Mouse (Mus musculus) myocyte (in vitro differentiated cells): ENCODE results near the gene Nfkbil1. TPM values are rescaled to one million over a fixed set of nuclear protein-coding genes. Genes with fewer than 3 reads are reported as not detected.
A peak's percentile ranks its signal among the peaks of the same experiment; 100 is the strongest.

Experiments
- H3K27me3 ChIP-seq: one replicate; pipeline ENCODE4 v1.6.1; 2011; ENCODE audit not compliant: control insufficient read depth, insufficient read depth, insufficient read length
- H3K36me3 ChIP-seq: one replicate; pipeline ENCODE4 v1.6.1; 2011; ENCODE audit not compliant: control insufficient read depth, insufficient read depth
- H3K4me2 ChIP-seq: one replicate; pipeline ENCODE4 v1.6.1; 2011; ENCODE audit warnings: low read depth, control low read depth
- H3K4me3 ChIP-seq: one replicate; pipeline ENCODE4 v1.5.1; 2011; ENCODE audit warnings: mild to moderate bottlenecking, control low read depth, moderate library complexity
- H3K79me2 ChIP-seq: one replicate; pipeline ENCODE4 v1.6.1; 2011; ENCODE audit not compliant: control insufficient read depth, insufficient read depth
- H3ac ChIP-seq: one replicate; pipeline ENCODE4 v1.6.1; 2011; ENCODE audit not compliant: control insufficient read depth, insufficient read length
- CEBPB ChIP-seq: IDR thresholded peaks from 2 replicates; pipeline ENCODE4 v1.6.1; 2011; ENCODE audit warnings: mild to moderate bottlenecking, moderate library complexity; ENCODE audit not compliant: poor library complexity, insufficient read depth, severe bottlenecking
- E2F4 ChIP-seq: IDR thresholded peaks from one replicate; pipeline ENCODE4 v1.6.1; 2011; ENCODE audit warnings: mild to moderate bottlenecking, control low read depth, moderate library complexity; ENCODE audit not compliant: insufficient read depth
- MAX ChIP-seq: IDR thresholded peaks from one replicate; pipeline ENCODE4 v1.6.1; 2011; ENCODE audit warnings: low read depth, mild to moderate bottlenecking, control low read depth
- MYOD1 ChIP-seq, 3 experiments: IDR thresholded peaks; one replicate each; pipeline ENCODE4 v1.6.1; 2011; ENCODE audit warnings: control low read depth in 2 of 3, low read depth in 2 of 3, mild to moderate bottlenecking in 2 of 3, moderate library complexity in 1 of 3; ENCODE audit not compliant: insufficient read length in 2 of 3, control insufficient read depth in 1 of 3
- MYOG ChIP-seq, 3 experiments: IDR thresholded peaks; one replicate each; pipeline ENCODE4 v1.6.1; 2011; ENCODE audit warnings: control low read depth in 2 of 3, low read depth in 2 of 3, mild to moderate bottlenecking in 2 of 3; ENCODE audit not compliant: insufficient read length in 2 of 3, control insufficient read depth in 1 of 3, insufficient read depth in 1 of 3
- POLR2A ChIP-seq: IDR thresholded peaks from one replicate; pipeline ENCODE4 v1.6.1; 2011; ENCODE audit warnings: low read depth, mild to moderate bottlenecking, control low read depth, moderate library complexity; ENCODE audit not compliant: insufficient read length
- POLR2AphosphoS2 ChIP-seq: IDR thresholded peaks from one replicate; pipeline ENCODE4 v1.6.1; 2011; ENCODE audit warnings: low read depth, control low read depth; ENCODE audit not compliant: insufficient read length
- REST ChIP-seq: IDR thresholded peaks from one replicate; pipeline ENCODE4 v1.6.1; 2011; ENCODE audit warnings: mild to moderate bottlenecking, control low read depth, moderate library complexity; ENCODE audit not compliant: insufficient read depth, insufficient read length
- SRF ChIP-seq: IDR thresholded peaks from one replicate; pipeline ENCODE4 v1.6.1; 2011; ENCODE audit warnings: low read depth; ENCODE audit not compliant: control insufficient read depth, insufficient read length
- TCF12 ChIP-seq: IDR thresholded peaks from one replicate; pipeline ENCODE4 v1.6.1; 2011; ENCODE audit warnings: mild to moderate bottlenecking, control low read depth; ENCODE audit not compliant: poor library complexity, insufficient read depth, severe bottlenecking
- TCF3 ChIP-seq: IDR thresholded peaks from one replicate; pipeline ENCODE4 v1.6.1; 2011; ENCODE audit warnings: low read depth, control low read depth; ENCODE audit not compliant: insufficient read length
- USF1 ChIP-seq: IDR thresholded peaks from one replicate; pipeline ENCODE4 v1.6.1; 2011; ENCODE audit warnings: low read depth, mild to moderate bottlenecking, control low read depth, moderate library complexity
- polyA plus RNA-seq: library from polyadenylated mRNA; unstranded; fragments of >200 nt; fragmentation: generic; extraction: Trizol; gene quantifications from one replicate; pipeline ENCODE4 v1.2.1, GENCODE M21; 2012; ENCODE audit warnings: missing spikeins

Gene Nfkbil1
- polyA plus RNA-seq, 1 experiment, result 27.1 TPM

DNA sequence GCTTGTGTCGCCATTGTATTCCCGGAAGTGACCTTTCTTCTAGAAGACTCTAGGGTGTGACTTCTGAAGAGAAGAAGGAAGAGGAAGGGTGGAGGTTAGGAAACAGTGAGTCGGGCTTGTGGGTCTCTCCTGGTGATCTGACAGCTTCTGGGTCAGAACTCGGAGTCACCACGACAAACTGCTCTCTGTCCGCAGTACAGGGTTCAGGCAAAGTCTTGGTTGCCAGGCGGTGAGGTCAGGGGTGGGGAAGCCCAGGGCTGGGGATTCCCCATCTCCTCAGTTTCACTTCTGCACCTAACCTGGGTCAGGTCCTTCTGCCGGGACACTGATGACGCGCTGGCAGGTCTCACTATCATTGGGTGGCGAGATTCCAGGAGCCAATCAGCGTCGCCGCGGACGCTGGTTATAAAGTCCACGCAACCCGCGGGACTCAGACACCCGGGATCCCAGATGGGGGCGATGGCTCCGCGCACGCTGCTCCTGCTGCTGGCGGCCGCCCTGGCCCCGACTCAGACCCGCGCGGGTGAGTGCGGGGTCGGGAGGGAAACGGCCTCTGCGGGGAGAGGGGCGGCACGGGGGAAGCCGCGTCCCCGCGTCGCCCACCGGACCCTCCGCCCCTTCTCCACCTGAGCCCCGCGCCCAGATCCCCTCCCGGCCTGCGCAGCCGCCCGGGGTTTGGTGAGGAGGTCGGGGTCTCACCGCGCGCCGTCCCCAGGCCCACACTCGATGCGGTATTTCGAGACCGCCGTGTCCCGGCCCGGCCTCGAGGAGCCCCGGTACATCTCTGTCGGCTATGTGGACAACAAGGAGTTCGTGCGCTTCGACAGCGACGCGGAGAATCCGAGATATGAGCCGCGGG, 27.3 kb upstream of the Nfkbil1 start, which contains the start of gene H2-D1:
H2-D1 (plus strand) TSS at position 67 of the 859 bp plus-strand sequence.
- TF ChIP-seq POLR2AphosphoS2 (peak; percentile 51), MYOG (IDR thresholded peaks at IDR 0.05; ENCODE audit: control insufficient read depth in 1 of 3, insufficient read depth in 1 of 3, insufficient read length in 2 of 3, low read depth in 2 of 3) (no peak), SRF (no peak), POLR2A (peak; percentile 73)
- H3K4me2 ChIP-seq, result peak within 1 kb of the TSS; percentile 45
- no peak within 1 kb of the TSS for H3ac ChIP-seq
- H3K36me3 ChIP-seq, result no peaks in the 10 kb centered on the region
- H3K79me2 ChIP-seq, result no peaks in the 10 kb centered on the region
- no peaks in the 10 kb centered on the region for H3K27me3 ChIP-seq
- H3K4me3 ChIP-seq, result no peak within 1 kb of the TSS

DNA sequence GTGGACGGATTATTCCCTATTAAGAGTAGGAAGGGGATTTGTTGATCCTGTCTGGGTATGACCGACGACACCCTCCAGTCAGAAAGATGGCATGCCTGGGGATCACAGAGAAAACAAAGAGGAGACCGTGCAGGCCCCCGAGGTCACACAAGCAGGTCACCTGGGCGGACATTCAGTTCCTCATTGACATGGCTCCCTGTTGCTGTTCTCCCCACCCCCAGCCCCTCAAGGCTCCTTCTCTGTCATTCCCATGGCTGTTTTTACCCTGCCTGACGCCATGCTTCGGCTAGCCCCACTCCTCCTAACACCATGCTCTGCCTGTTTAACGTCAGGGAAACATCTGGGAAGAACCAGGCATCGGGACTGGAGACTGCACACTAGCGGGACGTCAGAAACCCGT, 26.1 kb upstream of the Nfkbil1 start:
- TF ChIP-seq MYOD1 (IDR thresholded peaks at IDR 0.05; ENCODE audit: control insufficient read depth in 1 of 3, insufficient read length in 2 of 3, low read depth in 2 of 3), result no peak
- TF ChIP-seq TCF3, result no peak
- TF ChIP-seq TCF12, result no peak
- no peak for TF ChIP-seq USF1
- TF ChIP-seq MAX, result no peak
- TF ChIP-seq SRF, result no peak
- no peak for TF ChIP-seq POLR2AphosphoS2
- TF ChIP-seq CEBPB, result no peak
- no peak for TF ChIP-seq E2F4
- TF ChIP-seq POLR2A, result no peak
- no peak for TF ChIP-seq MYOG (IDR thresholded peaks at IDR 0.05; ENCODE audit: control insufficient read depth in 1 of 3, insufficient read depth in 1 of 3, insufficient read length in 2 of 3, low read depth in 2 of 3)
- no peak for TF ChIP-seq REST
- Histone ChIP-seq H3K36me3 (no peaks in the 10 kb centered on the region), H3K4me3 (no peak overlapping the region), H3K79me2 (no peaks in the 10 kb centered on the region), H3K4me2 (no peak overlapping the region), H3ac (no peak overlapping the region), H3K27me3 (no peaks in the 10 kb centered on the region)

DNA sequence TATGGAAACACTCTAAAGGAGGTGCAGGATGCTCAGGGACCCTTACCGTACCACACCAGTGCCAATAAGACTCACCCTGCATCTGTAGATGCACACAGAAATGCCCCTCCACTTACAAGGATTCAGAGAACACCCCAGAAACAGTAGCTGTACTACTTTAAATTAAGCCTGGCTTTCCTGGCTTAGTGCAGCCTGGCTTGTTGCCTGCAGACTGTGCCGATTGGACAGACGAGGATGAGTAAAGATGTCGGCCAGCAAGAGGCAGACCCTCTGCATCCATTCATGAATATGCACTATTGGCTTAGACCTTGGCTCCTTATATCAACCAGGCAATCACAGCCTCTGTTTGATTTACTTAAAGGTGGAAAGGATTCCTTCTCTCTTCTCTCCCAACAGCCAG, 24.0 kb upstream of the Nfkbil1 start:
- H3K36me3 ChIP-seq, result no peaks in the 10 kb centered on the region
- no peaks in the 10 kb centered on the region for H3K27me3 ChIP-seq
- H3K79me2 ChIP-seq, result no peaks in the 10 kb centered on the region
- no peak overlapping the region for H3K4me2 ChIP-seq
- TF ChIP-seq E2F4 (no peak), REST (no peak), POLR2A (no peak), USF1 (no peak), TCF12 (no peak), MYOG (IDR thresholded peaks at IDR 0.05; ENCODE audit: control insufficient read depth in 1 of 3, insufficient read depth in 1 of 3, insufficient read length in 2 of 3, low read depth in 2 of 3) (no peak), CEBPB (no peak), MAX (no peak), POLR2AphosphoS2 (no peak), MYOD1 (IDR thresholded peaks at IDR 0.05; ENCODE audit: control insufficient read depth in 1 of 3, insufficient read length in 2 of 3, low read depth in 2 of 3) (no peak), SRF (no peak), TCF3 (no peak)
- H3ac ChIP-seq, result no peak overlapping the region
- H3K4me3 ChIP-seq, result no peak overlapping the region

DNA sequence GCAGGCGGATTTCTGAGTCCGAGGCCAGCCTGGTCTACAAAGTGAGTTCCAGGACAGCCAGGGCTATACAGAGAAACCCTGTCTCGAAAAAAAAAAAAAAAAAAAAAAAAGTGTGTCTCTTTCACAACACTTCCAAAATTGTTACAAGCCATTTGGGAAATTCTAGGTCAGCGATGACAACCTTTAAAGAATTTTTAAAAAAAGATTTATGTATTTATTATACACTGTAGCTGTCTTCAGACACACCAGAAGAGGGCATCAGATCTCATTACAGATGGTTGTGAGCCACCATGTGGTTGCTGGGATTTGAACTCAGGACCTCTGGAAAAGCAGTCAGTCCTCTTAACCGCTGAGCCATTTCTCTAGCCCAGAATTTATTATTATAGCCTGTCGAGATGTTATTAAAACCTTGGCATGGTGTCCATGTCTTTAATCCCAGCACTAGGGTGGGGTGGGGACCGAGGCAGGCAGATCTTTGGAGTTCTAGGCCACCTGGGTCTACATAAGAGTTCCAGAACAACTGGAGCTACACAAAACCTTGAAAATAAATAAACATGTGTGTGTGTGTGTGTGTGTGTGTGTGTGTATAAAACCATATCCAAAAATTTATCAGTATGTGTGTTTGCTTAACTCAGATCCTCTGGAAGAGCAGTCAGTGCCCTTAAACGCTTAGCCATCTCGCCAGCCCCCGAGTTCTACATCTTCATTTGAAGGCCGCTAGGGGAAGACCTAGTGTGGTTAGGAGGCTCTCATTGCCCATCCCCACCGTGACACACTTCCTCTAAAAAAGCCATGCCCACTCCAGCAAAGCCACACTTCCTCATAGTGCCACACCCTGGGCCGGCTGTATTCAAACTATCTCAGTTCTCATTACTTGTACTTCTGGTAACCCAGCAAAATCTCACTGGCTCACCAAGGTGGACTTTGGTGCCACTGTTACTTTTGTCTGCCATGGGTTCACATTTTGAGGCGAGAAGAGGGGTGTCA, 23.2 kb upstream of the Nfkbil1 start:
- H3K4me2 ChIP-seq, result peak overlapping the region; percentile 76
- H3K79me2 ChIP-seq, result no peaks in the 10 kb centered on the region
- H3ac ChIP-seq, result no peak overlapping the region
- no peaks in the 10 kb centered on the region for H3K27me3 ChIP-seq
- TF ChIP-seq SRF (no peak), MAX (no peak), TCF12 (no peak), E2F4 (no peak), USF1 (no peak), MYOG (IDR thresholded peaks at IDR 0.05; ENCODE audit: control insufficient read depth in 1 of 3, insufficient read depth in 1 of 3, insufficient read length in 2 of 3, low read depth in 2 of 3) (no peak), MYOD1 (IDR thresholded peaks at IDR 0.05; ENCODE audit: control insufficient read depth in 1 of 3, insufficient read length in 2 of 3, low read depth in 2 of 3) (no peak), POLR2AphosphoS2 (no peak), REST (no peak), TCF3 (no peak), POLR2A (no peak), CEBPB (no peak)
- peak overlapping the region; percentile 20 for H3K4me3 ChIP-seq
- H3K36me3 ChIP-seq, result no peaks in the 10 kb centered on the region
